Mouse (Mus musculus) fibroblast of lung, adult 2 months (primary cell): Measurements from ENCODE around the gene Ube2z.

Experiments
- DNase-seq: peaks from one replicate; pipeline ENCODE4 v3.0.0-alpha.2; 2011; ENCODE audit warnings: low read depth

Ube2z gene

DNA sequence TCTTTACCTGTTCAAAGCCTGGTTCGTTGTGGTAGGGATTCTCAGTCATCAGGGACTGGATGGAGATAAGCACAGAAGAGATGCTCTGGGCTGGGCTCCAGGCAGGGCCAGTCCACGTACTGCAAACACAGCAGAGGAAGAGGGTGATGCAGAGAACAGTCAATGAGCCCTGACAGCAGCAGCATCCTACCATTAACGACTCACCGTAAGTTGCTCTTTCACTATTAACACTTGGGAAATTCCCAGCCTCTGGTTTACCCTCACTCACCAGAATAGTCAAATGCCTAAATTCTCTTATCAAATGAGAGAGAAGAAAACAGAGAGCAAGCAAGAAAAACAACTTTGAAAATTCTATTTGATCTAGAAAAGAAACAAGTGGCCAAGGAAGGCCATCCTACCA is 6.9 kb downstream of the Ube2z start:
- DNase-seq = no peak

GRCm38 (mm10) chr11:96050854-96051253 is 14.3 kb downstream of the Ube2z start:
- DNase-seq = no peak

DNA sequence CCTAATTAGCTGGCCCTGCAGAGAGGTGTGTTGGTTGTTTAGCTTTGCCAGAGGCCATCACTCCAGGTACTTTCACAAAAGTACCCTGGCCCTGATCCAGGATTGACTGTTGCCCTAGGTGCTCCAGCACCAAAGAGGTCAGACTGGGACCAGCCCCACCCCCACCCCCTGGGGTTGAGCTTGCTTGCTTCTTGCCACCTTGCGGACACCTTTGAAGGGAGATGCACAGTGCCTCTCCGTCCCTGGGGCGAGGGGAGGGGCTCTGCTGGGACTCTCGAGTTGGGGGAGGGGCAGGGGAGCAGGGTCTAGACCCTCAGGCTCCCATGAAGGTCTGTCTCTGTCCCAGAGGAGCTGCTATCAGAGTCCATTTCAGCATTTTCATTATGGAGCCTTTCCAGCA is 15.2 kb downstream of the Ube2z start:
- no peak for DNase-seq

- no peak for DNase-seq
These were observed 17.5 kb downstream of the Ube2z start for GRCm38 (mm10) chr11:96047469-96048373.

GRCm38 (mm10) chr11:96046793-96047192 is 18.4 kb downstream of the Ube2z start:
- DNase-seq = no peak

DNA sequence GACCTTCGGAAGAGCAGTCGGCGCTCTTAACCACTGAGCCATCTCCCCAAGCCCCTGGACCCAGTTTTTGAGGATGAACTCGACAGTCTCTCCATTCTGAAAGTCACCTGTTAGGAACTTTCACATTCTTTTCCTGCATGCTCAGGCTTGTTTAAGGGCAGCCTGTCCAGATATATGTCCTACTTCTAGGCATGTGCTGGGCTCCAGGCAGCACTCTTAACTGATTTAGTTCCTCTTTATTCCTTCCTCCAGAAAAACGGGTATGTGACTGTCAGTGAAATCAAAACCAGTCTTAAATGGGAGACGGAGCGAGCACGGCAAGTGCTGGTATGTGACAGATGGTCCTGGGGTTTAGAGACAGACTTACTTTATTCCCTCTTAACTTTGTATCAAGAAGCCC is 19.2 kb downstream of the Ube2z start:
- DNase-seq = no peak

DNA sequence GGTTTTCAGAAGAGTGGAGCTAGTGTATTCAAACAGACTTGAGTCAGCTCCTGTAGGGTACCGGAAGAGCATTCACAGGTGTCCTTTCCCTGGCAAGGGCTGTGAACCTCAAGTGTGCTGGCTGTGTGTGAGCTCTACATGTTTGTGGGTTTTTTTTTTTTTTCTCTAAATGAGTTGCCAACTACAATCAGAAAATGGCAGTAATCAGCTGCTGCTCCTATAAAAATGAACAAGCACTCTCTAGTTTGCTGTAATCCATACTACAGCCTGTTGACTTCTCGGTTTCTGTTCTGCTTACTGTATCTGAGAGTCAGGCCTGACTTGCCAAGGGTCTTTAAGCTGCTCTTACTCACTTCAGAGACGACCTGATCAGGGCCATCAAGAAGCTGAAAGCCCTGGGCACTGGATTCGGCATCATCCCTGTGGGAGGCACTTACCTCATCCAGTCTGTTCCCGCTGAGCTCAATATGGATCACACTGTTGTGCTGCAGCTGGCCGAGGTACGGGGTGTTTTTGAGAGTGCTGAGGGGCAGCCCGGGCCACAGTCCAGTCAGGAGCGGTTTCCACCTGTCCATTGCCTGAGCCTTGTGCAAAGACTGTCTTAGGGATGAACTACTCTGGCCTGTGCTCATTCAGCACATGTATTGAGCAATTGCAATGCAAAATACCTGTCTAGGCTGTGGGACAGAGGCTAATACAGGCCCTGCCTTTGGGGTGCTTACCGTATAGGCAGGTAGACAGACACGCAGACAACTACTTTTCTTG is 20.2 kb downstream of the Ube2z start:
- no peak for DNase-seq

- DNase-seq = no peak
These were observed 26.6 kb downstream of the Ube2z start for GRCm38 (mm10) chr11:96038560-96038959.

GRCm38 (mm10) chr11:96037499-96037898 is 27.7 kb downstream of the Ube2z start:
- DNase-seq = no peak

- DNase-seq = no peak
These were observed 30.1 kb downstream of the Ube2z start for GRCm38 (mm10) chr11:96035133-96035532.

DNA sequence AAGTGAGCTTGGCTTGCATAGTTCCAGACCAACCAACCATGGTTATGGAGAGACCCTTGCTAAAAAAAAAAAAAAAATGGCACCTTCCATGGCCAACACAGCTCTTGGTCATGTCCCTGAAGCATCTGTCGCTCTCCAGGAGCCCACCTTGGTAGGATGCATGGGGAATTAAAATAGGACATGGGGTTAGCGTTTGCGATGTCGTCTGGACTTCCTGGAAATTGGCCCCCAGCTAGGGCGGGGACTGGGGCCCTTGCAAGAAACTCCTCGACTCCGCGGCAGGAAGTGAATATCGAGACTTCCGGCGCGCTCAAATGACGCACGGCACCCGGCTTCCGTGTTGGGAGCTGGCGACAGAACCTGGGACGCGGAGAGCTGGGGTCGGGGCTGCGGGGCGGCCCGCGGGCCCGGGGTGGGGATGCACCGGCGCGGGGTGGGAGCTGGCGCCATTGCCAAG is 30.6 kb downstream of the Ube2z start, which contains the start of gene Snf8:
TSS of gene Snf8 (plus strand) at position 290 of the 457 bp plus-strand sequence.
- DNase-seq = peak; percentile 66

GRCm38 (mm10) chr11:96034116-96034515 is 31.1 kb downstream of the Ube2z start:
- no peak for DNase-seq

DNA sequence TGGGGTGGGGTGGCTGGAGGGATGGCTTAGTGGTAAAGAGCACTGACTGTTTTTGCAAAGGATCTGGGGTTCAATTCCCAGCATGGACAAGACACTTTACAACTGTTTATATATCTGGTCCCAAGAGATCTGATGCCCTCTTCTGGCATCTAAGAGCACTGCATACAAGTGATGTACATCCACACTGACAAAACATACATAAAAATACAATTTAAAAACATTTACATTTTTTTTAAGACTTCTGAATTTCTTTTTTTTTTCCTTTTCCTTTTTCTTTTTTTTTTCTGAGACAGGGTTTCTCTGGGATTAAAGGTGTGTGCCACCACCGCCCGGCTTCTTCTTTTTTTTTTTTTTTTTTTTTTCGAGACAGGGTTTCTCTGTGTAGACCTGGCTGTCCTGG is 31.9 kb downstream of the Ube2z start:
- DNase-seq = no peak

DNA sequence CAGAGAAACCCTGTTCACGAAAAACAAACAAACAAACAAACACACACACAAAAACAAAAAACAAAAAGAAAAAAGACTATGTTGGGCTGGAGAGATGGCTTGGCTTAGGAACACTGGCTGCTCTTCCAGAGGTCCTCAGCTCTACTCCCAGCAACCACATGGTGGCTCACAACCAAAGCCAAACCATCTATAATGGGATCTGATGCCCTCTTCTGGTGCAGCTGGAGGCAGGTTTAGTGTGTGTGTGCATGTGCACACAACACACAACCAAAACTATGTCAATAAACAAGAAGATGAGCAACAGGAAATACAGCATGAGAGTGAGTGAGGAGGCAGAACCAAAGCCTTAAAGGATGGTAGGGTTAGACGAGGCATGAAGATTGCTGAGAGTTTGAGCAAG is 33.5 kb downstream of the Ube2z start:
- no peak for DNase-seq

DNA sequence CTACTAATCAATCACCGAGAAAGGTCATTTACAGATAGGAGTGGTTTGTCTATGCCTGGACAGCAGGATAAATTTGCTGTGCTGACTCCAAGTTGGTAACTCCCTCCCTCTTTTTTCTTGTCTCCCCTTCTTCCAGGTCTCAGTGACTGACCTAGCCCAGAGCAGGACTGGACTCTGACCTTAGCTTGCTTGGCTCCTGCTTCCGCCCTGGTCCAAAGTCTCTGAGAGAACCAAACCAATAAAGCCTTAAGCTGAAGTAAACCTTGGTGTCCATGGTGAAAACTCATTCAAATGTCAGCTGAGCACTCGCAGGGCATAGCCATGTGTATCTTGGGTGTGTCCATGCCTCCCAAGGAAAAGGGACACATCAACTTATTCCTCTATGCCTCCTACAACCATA is 34.6 kb downstream of the Ube2z start:
- DNase-seq = no peak

DNA sequence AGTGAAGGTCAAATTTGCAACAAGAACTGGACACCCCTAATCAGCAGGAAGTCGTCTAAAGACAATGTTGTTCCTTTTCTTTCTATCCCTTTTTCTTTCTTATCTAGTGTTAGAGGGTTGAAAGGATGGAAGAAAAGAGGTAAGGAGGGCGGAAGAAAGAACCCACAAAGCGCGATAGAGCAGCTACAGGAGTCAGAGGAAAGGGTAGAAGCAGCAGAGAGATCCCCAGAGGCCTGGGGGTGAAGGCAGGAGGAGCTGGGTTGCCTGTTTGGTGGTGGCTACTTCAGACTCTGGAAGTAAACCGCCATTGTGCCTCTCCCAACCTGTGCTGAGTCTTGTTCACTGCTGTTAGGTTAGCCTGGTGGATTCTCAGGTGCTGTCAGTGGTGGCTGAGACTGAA is 37.1 kb downstream of the Ube2z start:
- DNase-seq = no peak

GRCm38 (mm10) chr11:96020622-96021021 is 44.6 kb downstream of the Ube2z start:
- DNase-seq = no peak

- DNase-seq = peak; percentile 70
These were observed 47.2 kb downstream of the Ube2z start for GRCm38 (mm10) chr11:96017941-96018351.

DNA sequence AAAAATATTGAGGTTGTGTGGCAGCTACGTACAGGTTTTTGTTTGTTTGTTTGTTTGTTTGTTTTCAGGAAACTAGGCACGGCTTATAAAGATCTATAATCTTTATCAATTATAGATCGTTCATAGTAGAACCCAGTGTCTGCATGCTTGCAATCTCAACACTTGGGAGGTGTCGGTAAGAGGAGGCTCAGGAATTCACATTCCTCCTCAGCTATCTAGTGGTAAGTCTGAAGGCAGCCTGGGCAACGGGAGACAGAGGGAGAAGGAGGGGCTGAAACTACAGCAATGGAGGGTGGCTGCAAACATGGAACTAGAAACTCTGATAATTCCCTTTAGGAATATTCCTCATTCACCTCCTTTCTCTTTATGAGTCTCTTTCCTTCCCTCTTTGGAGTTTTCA is 49.8 kb downstream of the Ube2z start:
- no peak for DNase-seq

GRCm38 (mm10) chr11:96011982-96012381 is 53.2 kb downstream of the Ube2z start:
- no peak for DNase-seq

DNA sequence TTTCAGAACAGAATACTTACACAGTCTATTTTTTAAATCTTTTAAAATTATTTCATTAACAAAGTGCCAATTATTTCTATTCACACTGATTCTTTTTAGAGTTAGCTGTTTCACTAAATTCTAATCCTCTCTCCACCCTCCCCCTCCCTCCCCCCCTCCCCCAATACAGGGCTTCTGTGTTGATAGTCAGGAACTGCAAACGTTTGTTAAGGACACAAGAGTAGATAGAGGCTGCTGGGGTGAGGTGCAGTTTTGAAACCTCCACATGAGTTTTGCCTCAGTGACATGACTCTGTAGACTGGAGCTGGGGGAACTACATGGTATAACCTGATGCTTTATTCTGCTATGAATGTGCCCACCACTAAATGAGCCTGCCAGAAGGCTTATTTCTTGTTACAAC is 56.4 kb downstream of the Ube2z start:
- DNase-seq = no peak

GRCm38 (mm10) chr11:96007516-96008235 is 57.5 kb downstream of the Ube2z start:
- DNase-seq = no peak
